Mouse (Mus musculus): ENCODE data around the gene Gnaq. TPM values are rescaled to one million over a fixed set of nuclear protein-coding genes. Genes with fewer than 3 reads are reported as not detected.

Gnaq gene
- polyA plus RNA-seq, 1 experiment from 2014 or later: 18.1 TPM

- H3K4me2 ChIP-seq: no peak overlapping the region
- no peak overlapping the region for H3K27ac ChIP-seq (ENCODE audit: poor library complexity, severe bottlenecking)
- H3K4me1 ChIP-seq (replicated peaks): peaks cover 33% of the 10 kb centered on the region
- no peak overlapping the region for H3K4me3 ChIP-seq
- H3K27me3 ChIP-seq (replicated peaks): no peaks in the 10 kb centered on the region
- ATAC-seq (ENCODE audit: insufficient number of reproducible peaks, low FRiP score): no peak
- no peaks in the 10 kb centered on the region for H3K9me3 ChIP-seq (replicated peaks)
- 86% methylated on average over 1 of the region's 1 CpGs for WGBS
- no peak overlapping the region for H3K9ac ChIP-seq
- H3K36me3 ChIP-seq: no peaks in the 10 kb centered on the region
Measured at GRCm38 (mm10) chr19:16237034-16237433, 104.4 kb downstream of the Gnaq start.

- no peak for ATAC-seq (ENCODE audit: insufficient number of reproducible peaks, low FRiP score)
- no peak overlapping the region for H3K27ac ChIP-seq (ENCODE audit: poor library complexity, severe bottlenecking)
- H3K4me1 ChIP-seq (replicated peaks): peaks cover 41% of the 10 kb centered on the region
- H3K27me3 ChIP-seq (replicated peaks): no peaks in the 10 kb centered on the region
- H3K4me3 ChIP-seq: no peak overlapping the region
- no peak overlapping the region for H3K4me2 ChIP-seq
- H3K9ac ChIP-seq: no peak overlapping the region
- 54% methylated on average over 4 of the region's 4 CpGs for WGBS
- no peaks in the 10 kb centered on the region for H3K9me3 ChIP-seq (replicated peaks)
- no peaks in the 10 kb centered on the region for H3K36me3 ChIP-seq
Measured at GRCm38 (mm10) chr19:16238072-16238471, 105.4 kb downstream of the Gnaq start.

- Histone ChIP-seq H3K27me3 (replicated peaks) (no peaks in the 10 kb centered on the region), H3K9me3 (replicated peaks) (no peaks in the 10 kb centered on the region), H3K36me3 (no peaks in the 10 kb centered on the region), H3K4me2 (no peak overlapping the region), H3K4me1 (replicated peaks) (peaks cover 41% of the 10 kb centered on the region), H3K27ac (ENCODE audit: poor library complexity, severe bottlenecking) (no peak overlapping the region), H3K9ac (no peak overlapping the region), H3K4me3 (no peak overlapping the region)
- ATAC-seq (ENCODE audit: insufficient number of reproducible peaks, low FRiP score): no peak
- 79% methylated on average over 2 of the region's 2 CpGs for WGBS
Measured at GRCm38 (mm10) chr19:16238512-16238911, 105.9 kb downstream of the Gnaq start.

- no peak overlapping the region for H3K4me3 ChIP-seq
- no peaks in the 10 kb centered on the region for H3K9me3 ChIP-seq (replicated peaks)
- peaks cover 39% of the 10 kb centered on the region for H3K4me1 ChIP-seq (replicated peaks)
- H3K4me2 ChIP-seq: no peak overlapping the region
- ATAC-seq (ENCODE audit: insufficient number of reproducible peaks, low FRiP score): no peak
- H3K27ac ChIP-seq (ENCODE audit: poor library complexity, severe bottlenecking): no peak overlapping the region
- H3K9ac ChIP-seq: no peak overlapping the region
- no peaks in the 10 kb centered on the region for H3K27me3 ChIP-seq (replicated peaks)
- H3K36me3 ChIP-seq: no peaks in the 10 kb centered on the region
- WGBS: 30% methylated on average over 3 of the region's 3 CpGs
Measured at GRCm38 (mm10) chr19:16242708-16243107, 110.1 kb downstream of the Gnaq start.

- peaks cover 39% of the 10 kb centered on the region for H3K4me1 ChIP-seq (replicated peaks)
- no peak overlapping the region for H3K27ac ChIP-seq (ENCODE audit: poor library complexity, severe bottlenecking)
- H3K36me3 ChIP-seq: no peaks in the 10 kb centered on the region
- H3K9me3 ChIP-seq (replicated peaks): no peaks in the 10 kb centered on the region
- no peak overlapping the region for H3K4me3 ChIP-seq
- H3K9ac ChIP-seq: no peak overlapping the region
- no peaks in the 10 kb centered on the region for H3K27me3 ChIP-seq (replicated peaks)
- 42% methylated on average over 2 of the region's 2 CpGs for WGBS
- ATAC-seq (ENCODE audit: insufficient number of reproducible peaks, low FRiP score): no peak
- H3K4me2 ChIP-seq: no peak overlapping the region
Measured at GRCm38 (mm10) chr19:16249025-16249424, 116.4 kb downstream of the Gnaq start.

- Histone ChIP-seq H3K27ac (ENCODE audit: poor library complexity, severe bottlenecking) (no peak overlapping the region), H3K36me3 (no peaks in the 10 kb centered on the region), H3K9ac (no peak overlapping the region), H3K4me2 (no peak overlapping the region), H3K4me3 (no peak overlapping the region), H3K4me1 (replicated peaks) (peaks cover 48% of the 10 kb centered on the region), H3K9me3 (replicated peaks) (no peaks in the 10 kb centered on the region), H3K27me3 (replicated peaks) (no peaks in the 10 kb centered on the region)
- 68% methylated on average over 3 of the region's 3 CpGs for WGBS
- no peak for ATAC-seq (ENCODE audit: insufficient number of reproducible peaks, low FRiP score)
Measured at GRCm38 (mm10) chr19:16250921-16251320, 118.3 kb downstream of the Gnaq start.

- WGBS: 50% methylated on average over 5 of the region's 5 CpGs
- Histone ChIP-seq H3K27ac (ENCODE audit: poor library complexity, severe bottlenecking) (no peak overlapping the region), H3K4me3 (no peak overlapping the region), H3K4me2 (no peak overlapping the region), H3K9me3 (replicated peaks) (no peaks in the 10 kb centered on the region), H3K4me1 (replicated peaks) (peaks cover 51% of the 10 kb centered on the region), H3K36me3 (no peaks in the 10 kb centered on the region), H3K9ac (no peak overlapping the region), H3K27me3 (replicated peaks) (no peaks in the 10 kb centered on the region)
- ATAC-seq (ENCODE audit: insufficient number of reproducible peaks, low FRiP score): no peak
Measured at GRCm38 (mm10) chr19:16251819-16252218, 119.2 kb downstream of the Gnaq start.

- no peaks in the 10 kb centered on the region for H3K36me3 ChIP-seq
- H3K27me3 ChIP-seq (replicated peaks): no peaks in the 10 kb centered on the region
- no peak for ATAC-seq (ENCODE audit: insufficient number of reproducible peaks, low FRiP score)
- 66% methylated on average over 4 of the region's 4 CpGs for WGBS
- H3K4me3 ChIP-seq: no peak overlapping the region
- H3K4me2 ChIP-seq: no peak overlapping the region
- no peak overlapping the region for H3K9ac ChIP-seq
- H3K4me1 ChIP-seq (replicated peaks): peaks cover 54% of the 10 kb centered on the region
- H3K27ac ChIP-seq (ENCODE audit: poor library complexity, severe bottlenecking): no peak overlapping the region
- H3K9me3 ChIP-seq (replicated peaks): no peaks in the 10 kb centered on the region
Measured at GRCm38 (mm10) chr19:16252696-16253095, 120.1 kb downstream of the Gnaq start.

GRCm38 (mm10) chr19:16254881-16255280 is 122.2 kb downstream of the Gnaq start:
- Histone ChIP-seq H3K27me3 (replicated peaks) (no peaks in the 10 kb centered on the region), H3K9me3 (replicated peaks) (no peaks in the 10 kb centered on the region), H3K4me2 (no peak overlapping the region), H3K4me3 (no peak overlapping the region), H3K4me1 (replicated peaks) (peaks cover 57% of the 10 kb centered on the region), H3K36me3 (no peaks in the 10 kb centered on the region), H3K9ac (no peak overlapping the region), H3K27ac (ENCODE audit: poor library complexity, severe bottlenecking) (no peak overlapping the region)
- no peak for ATAC-seq (ENCODE audit: insufficient number of reproducible peaks, low FRiP score)
- WGBS: 61% methylated on average over 1 of the region's 1 CpGs

GRCm38 (mm10) chr19:16255294-16255693 is 122.7 kb downstream of the Gnaq start:
- no peak overlapping the region for H3K27ac ChIP-seq (ENCODE audit: poor library complexity, severe bottlenecking)
- H3K4me2 ChIP-seq: no peak overlapping the region
- 80% methylated on average over 2 of the region's 2 CpGs for WGBS
- no peaks in the 10 kb centered on the region for H3K27me3 ChIP-seq (replicated peaks)
- no peak for ATAC-seq (ENCODE audit: insufficient number of reproducible peaks, low FRiP score)
- H3K9me3 ChIP-seq (replicated peaks): no peaks in the 10 kb centered on the region
- H3K4me1 ChIP-seq (replicated peaks): peaks cover 61% of the 10 kb centered on the region
- no peak overlapping the region for H3K9ac ChIP-seq
- H3K4me3 ChIP-seq: no peak overlapping the region
- H3K36me3 ChIP-seq: no peaks in the 10 kb centered on the region

GRCm38 (mm10) chr19:16258766-16259355 is 126.2 kb downstream of the Gnaq start:
- H3K4me1 ChIP-seq (replicated peaks): peaks cover 52% of the 10 kb centered on the region
- no peaks in the 10 kb centered on the region for H3K9me3 ChIP-seq (replicated peaks)
- no peak overlapping the region for H3K4me3 ChIP-seq
- H3K27me3 ChIP-seq (replicated peaks): no peaks in the 10 kb centered on the region
- no peak overlapping the region for H3K9ac ChIP-seq
- H3K4me2 ChIP-seq: no peak overlapping the region
- ATAC-seq (ENCODE audit: insufficient number of reproducible peaks, low FRiP score): no peak
- no peaks in the 10 kb centered on the region for H3K36me3 ChIP-seq
- no peak overlapping the region for H3K27ac ChIP-seq (ENCODE audit: poor library complexity, severe bottlenecking)

GRCm38 (mm10) chr19:16259786-16260434 is 127.3 kb downstream of the Gnaq start:
- 59% methylated on average over 6 of the region's 6 CpGs for WGBS
- H3K9me3 ChIP-seq (replicated peaks): no peaks in the 10 kb centered on the region
- H3K4me2 ChIP-seq: no peak overlapping the region
- no peak overlapping the region for H3K4me3 ChIP-seq
- no peak for ATAC-seq (ENCODE audit: insufficient number of reproducible peaks, low FRiP score)
- peaks cover 49% of the 10 kb centered on the region for H3K4me1 ChIP-seq (replicated peaks)
- H3K27me3 ChIP-seq (replicated peaks): no peaks in the 10 kb centered on the region
- H3K9ac ChIP-seq: no peak overlapping the region
- H3K27ac ChIP-seq (ENCODE audit: poor library complexity, severe bottlenecking): no peak overlapping the region
- no peaks in the 10 kb centered on the region for H3K36me3 ChIP-seq
